Mouse (Mus musculus): ENCODE results near the gene Ccdc175. TPM values are rescaled to one million over a fixed set of nuclear protein-coding genes. Genes with fewer than 3 reads are reported as not detected.

The Ccdc175 gene
- polyA plus RNA-seq, 1 experiment from 2014 or later: not detected

DNA sequence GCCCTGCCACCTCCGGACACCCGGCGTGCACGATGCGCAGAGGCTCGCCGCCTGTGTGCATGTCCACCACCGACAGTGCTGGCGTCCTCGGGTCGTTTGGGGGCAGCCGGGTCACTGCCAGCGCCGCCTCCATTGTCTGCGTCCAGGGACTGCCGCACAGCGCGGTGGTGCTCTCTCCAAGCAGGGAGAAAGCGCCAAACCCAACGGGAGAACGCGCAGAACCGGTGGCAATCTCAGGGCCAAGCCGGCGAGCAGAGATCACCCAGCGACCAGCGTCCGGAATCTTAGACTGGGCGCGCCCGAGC is 99.9 kb downstream of the Ccdc175 start:
- Histone ChIP-seq H3K27ac (ENCODE audit: low read length) (peak overlapping the region; percentile 83), H3K4me1 (replicated peaks; ENCODE audit: control insufficient read depth, insufficient read depth, low read length) (peaks cover 24% of the 10 kb centered on the region), H3K9ac (ENCODE audit: low read length) (peak overlapping the region; percentile 83), H3K4me3 (ENCODE audit: low read length) (peak overlapping the region; percentile 90), H3K9me3 (ENCODE audit: control insufficient read depth, low read length) (no peaks in the 10 kb centered on the region), H3K4me2 (ENCODE audit: low read depth, low read length) (peak overlapping the region; percentile 92), H3K27me3 (ENCODE audit: control insufficient read depth, insufficient read depth, low read depth, low read length) (no peaks in the 10 kb centered on the region), H3K36me3 (ENCODE audit: control insufficient read depth, insufficient read depth, low read length) (no peaks in the 10 kb centered on the region)
- peak; percentile 39; the same call in 1 of the 2 replicates for ATAC-seq (ENCODE audit: low read depth)
- under 1% methylated on average over 31 of the region's 31 CpGs for WGBS

DNA sequence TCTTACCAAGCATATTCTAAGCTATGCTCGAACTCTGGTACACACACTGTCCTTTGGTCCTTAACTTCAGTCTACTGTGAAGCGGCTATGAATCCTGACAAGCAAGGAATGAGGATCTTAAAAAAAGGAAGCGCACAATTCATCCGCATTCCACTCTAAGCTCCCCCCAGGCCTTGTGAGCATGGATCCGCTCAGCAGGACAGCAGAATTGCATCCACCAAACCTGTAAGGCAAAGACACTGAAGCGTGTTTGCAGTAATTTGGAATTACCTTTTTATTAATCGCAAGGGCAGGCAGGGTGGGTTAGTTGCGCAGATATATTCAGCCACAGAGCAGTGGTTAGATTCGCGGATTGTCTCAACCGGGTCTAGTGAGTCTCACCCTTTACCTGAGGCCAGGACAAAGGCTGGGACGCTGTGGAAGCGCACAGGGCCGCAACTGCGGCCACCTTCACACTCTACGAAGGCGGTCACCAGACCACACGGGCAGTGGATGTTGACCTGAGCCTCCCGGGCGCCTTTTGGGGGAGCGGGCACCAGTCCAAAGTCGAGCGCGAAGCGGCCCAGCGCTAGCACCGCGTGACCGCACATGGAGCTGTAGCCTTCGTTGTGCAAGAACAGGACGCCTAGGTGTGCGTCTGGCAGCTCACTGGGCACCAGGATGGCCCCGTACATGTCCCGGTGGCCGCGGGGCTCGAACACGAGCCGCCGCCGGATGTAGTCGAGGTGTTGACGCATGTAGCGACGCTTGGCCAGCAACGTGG is 100.4 kb downstream of the Ccdc175 start:
- peak; percentile 8 for ATAC-seq (ENCODE audit: low read depth)
- no peaks in the 10 kb centered on the region for H3K27me3 ChIP-seq (ENCODE audit: control insufficient read depth, insufficient read depth, low read depth, low read length)
- 4% methylated on average over 46 of the region's 46 CpGs for WGBS
- H3K4me3 ChIP-seq (ENCODE audit: low read length): peak overlapping the region; percentile 90
- peak overlapping the region; percentile 83 for H3K9ac ChIP-seq (ENCODE audit: low read length)
- peak overlapping the region; percentile 92 for H3K4me2 ChIP-seq (ENCODE audit: low read depth, low read length)
- H3K27ac ChIP-seq (ENCODE audit: low read length): peak overlapping the region; percentile 83
- H3K4me1 ChIP-seq (replicated peaks; ENCODE audit: control insufficient read depth, insufficient read depth, low read length): peaks cover 24% of the 10 kb centered on the region
- H3K36me3 ChIP-seq (ENCODE audit: control insufficient read depth, insufficient read depth, low read length): no peaks in the 10 kb centered on the region
- no peaks in the 10 kb centered on the region for H3K9me3 ChIP-seq (ENCODE audit: control insufficient read depth, low read length)

DNA sequence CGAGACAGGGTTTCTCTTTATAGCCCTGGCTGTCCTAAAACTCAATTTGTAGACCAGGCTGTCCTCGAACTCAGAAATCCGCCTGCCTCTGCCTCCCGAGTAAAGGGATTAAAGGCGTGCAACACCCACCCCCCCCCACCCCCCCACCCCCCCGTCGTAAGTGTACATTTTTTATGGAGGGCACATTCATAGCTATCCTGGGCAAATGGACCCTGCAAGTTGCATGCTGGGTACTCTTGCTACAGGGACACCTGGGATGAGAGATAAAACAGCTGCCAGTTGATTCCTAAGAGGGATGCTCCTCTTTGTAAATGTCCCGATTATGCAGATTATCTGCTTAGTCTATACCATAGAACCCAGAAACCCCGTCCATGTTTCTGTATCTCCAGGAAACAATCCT is 101.6 kb downstream of the Ccdc175 start:
- H3K27me3 ChIP-seq (ENCODE audit: control insufficient read depth, insufficient read depth, low read depth, low read length): no peaks in the 10 kb centered on the region
- H3K4me3 ChIP-seq (ENCODE audit: low read length): no peak overlapping the region

DNA sequence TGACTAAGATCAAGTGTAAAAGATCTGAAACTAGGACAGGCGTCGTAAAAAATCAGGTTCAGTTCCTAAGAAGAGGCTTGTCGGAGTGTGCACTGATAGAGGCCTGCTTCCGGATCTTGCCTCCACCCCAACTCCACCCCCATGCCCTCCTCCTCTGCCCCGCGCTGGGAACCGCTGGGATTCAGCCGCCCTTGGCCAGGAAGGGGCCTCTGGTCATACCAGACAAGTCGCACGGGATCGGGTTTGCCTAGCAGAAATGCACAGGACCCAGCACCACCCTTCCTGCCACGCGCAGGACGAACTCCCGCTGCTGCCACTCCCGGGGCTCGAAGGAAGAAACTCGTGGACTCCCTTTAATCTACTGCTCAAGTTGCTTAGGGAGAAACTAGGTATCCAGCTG is 102.5 kb downstream of the Ccdc175 start:
- H3K9ac ChIP-seq (ENCODE audit: low read length): peak overlapping the region; percentile 43; the same call in 1 of the 2 replicates

More for the DNA sequence above, 101.6 kb downstream of the Ccdc175 start:
- Histone ChIP-seq H3K4me1 (replicated peaks; ENCODE audit: control insufficient read depth, insufficient read depth, low read length) (peaks cover 24% of the 10 kb centered on the region), H3K36me3 (ENCODE audit: control insufficient read depth, insufficient read depth, low read length) (no peaks in the 10 kb centered on the region), H3K9me3 (ENCODE audit: control insufficient read depth, low read length) (no peaks in the 10 kb centered on the region), H3K4me2 (ENCODE audit: low read depth, low read length) (no peak overlapping the region), H3K9ac (ENCODE audit: low read length) (no peak overlapping the region), H3K27ac (ENCODE audit: low read length) (no peak overlapping the region)
- whole genome bisulfite sequencing: 76% methylated on average over 9 of the region's 9 CpGs
- ATAC-seq (ENCODE audit: low read depth): no peak

DNA sequence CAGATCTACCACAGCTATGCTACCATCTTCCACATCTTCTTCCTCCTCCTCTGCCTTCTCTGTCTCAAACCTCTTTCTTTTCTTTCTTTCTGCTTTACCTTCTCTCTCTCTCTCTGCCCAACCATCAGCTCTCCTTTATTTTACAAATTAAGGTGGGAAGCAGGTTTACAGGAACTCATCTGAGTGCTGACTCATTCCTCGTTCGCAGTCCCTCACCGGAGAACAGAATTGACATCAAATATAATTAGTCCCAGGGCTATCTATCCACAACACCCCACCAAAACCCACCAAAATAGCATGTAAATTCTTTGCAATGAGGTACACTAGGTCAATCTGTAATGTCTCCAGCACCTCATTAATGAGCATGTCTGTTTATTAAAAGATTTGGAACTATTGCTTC is 102.9 kb downstream of the Ccdc175 start:
- no peaks in the 10 kb centered on the region for H3K9me3 ChIP-seq (ENCODE audit: control insufficient read depth, low read length)
- no peak overlapping the region for H3K4me3 ChIP-seq (ENCODE audit: low read length)
- no peaks in the 10 kb centered on the region for H3K36me3 ChIP-seq (ENCODE audit: control insufficient read depth, insufficient read depth, low read length)

More for the DNA sequence above, 102.5 kb downstream of the Ccdc175 start:
- H3K4me2 ChIP-seq (ENCODE audit: low read depth, low read length): peak overlapping the region; percentile 48
- peak overlapping the region; percentile 22 for H3K4me3 ChIP-seq (ENCODE audit: low read length)
- no peaks in the 10 kb centered on the region for H3K9me3 ChIP-seq (ENCODE audit: control insufficient read depth, low read length)
- ATAC-seq (ENCODE audit: low read depth): no peak
- H3K27me3 ChIP-seq (ENCODE audit: control insufficient read depth, insufficient read depth, low read depth, low read length): no peaks in the 10 kb centered on the region
- peaks cover 17% of the 10 kb centered on the region for H3K4me1 ChIP-seq (replicated peaks; ENCODE audit: control insufficient read depth, insufficient read depth, low read length)
- H3K36me3 ChIP-seq (ENCODE audit: control insufficient read depth, insufficient read depth, low read length): no peaks in the 10 kb centered on the region
- 14% methylated on average over 18 of the region's 18 CpGs for WGBS
- no peak overlapping the region for H3K27ac ChIP-seq (ENCODE audit: low read length)

DNA sequence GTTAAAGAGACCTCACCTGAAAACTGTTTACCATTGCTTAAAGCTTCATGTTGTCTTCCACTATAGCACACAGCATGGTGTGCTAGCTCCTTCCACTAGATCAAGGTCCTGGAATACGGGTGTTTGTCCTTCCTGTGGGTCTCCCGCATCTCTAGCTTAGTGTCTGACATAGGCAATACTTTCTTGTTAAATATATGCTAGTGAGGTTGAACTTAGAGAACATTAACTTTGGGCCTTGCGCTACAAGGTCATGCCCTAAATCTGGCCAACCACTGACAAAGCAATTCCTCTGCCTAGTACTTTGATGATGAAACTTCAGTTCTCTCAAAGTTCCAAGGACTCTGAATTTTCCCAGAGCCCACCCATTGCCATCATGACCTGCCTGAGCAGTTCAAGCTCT is 106.6 kb downstream of the Ccdc175 start:
- Histone ChIP-seq H3K4me1 (replicated peaks; ENCODE audit: control insufficient read depth, insufficient read depth, low read length) (peaks cover 5% of the 10 kb centered on the region), H3K9me3 (ENCODE audit: control insufficient read depth, low read length) (no peaks in the 10 kb centered on the region), H3K4me3 (ENCODE audit: low read length) (no peak overlapping the region), H3K36me3 (ENCODE audit: control insufficient read depth, insufficient read depth, low read length) (0 out of 2 replicates have a peak, but pooled peaks cover 5% of the 10 kb centered on the region), H3K9ac (ENCODE audit: low read length) (no peak overlapping the region), H3K27me3 (ENCODE audit: control insufficient read depth, insufficient read depth, low read depth, low read length) (no peaks in the 10 kb centered on the region), H3K4me2 (ENCODE audit: low read depth, low read length) (no peak overlapping the region), H3K27ac (ENCODE audit: low read length) (no peak overlapping the region)
- 87% methylated on average over 3 of the region's 3 CpGs for WGBS
- no peak for ATAC-seq (ENCODE audit: low read depth)

More for the DNA sequence above, 102.9 kb downstream of the Ccdc175 start:
- H3K4me2 ChIP-seq (ENCODE audit: low read depth, low read length): peak overlapping the region; percentile 48
- H3K4me1 ChIP-seq (replicated peaks; ENCODE audit: control insufficient read depth, insufficient read depth, low read length): peaks cover 15% of the 10 kb centered on the region
- 58% methylated on average over 3 of the region's 3 CpGs for WGBS
- no peak overlapping the region for H3K9ac ChIP-seq (ENCODE audit: low read length)
- no peaks in the 10 kb centered on the region for H3K27me3 ChIP-seq (ENCODE audit: control insufficient read depth, insufficient read depth, low read depth, low read length)
- H3K27ac ChIP-seq (ENCODE audit: low read length): no peak overlapping the region
- ATAC-seq (ENCODE audit: low read depth): no peak

DNA sequence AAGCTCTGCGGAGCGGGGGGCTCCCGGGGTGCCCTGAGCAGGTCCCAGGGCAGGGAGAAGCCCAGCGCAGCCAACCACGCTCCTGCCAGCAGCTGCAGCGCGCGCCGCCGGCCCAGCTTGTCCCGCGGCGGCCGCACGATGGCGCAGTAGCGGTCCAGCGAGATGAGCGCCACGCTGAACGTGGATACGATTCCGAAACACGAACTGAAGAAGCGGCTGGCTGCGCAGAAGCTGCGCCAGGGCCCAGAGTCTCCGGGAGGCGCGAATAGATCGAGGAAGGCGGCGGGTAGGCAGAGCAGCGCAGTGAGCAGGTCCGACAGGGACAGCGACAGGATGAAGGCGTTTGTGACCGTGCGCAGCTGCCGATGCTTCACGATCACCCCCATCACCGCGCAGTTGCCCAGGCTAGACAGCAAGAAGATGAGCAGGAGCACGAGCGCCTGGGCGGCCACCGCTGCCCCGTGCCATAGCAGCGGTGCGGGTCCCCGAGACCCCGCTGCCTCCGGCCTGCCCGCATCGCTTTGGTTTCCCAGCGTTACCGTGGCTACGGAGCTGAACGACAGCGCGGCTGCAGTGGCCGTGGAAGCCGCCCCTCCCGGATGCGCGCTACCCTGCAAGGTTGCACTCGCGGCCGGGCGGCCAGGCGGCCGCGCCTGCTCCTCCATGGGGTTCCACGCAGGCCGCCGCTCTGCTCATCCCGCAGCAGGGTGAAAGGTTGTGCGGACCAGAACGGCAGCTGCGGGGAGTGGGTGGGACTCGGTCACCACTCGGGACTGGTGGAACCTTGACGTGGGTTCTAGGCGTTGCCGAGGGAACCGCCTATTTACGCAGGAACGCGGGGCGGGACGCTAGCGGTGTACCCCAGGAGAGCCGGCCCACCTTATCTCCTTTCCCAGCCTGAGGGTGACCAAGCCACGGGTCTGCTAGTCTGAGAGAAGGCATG is 114.2 kb downstream of the Ccdc175 start, which contains the start of gene Gpr135:
Gene Gpr135, minus strand, starts transcription at position 799 of the 943 bp plus-strand sequence.
- H3K4me2 ChIP-seq (ENCODE audit: low read depth, low read length): peak within 1 kb of the TSS; percentile 99
- 0 out of 2 replicates have a peak, but pooled peaks cover 4% of the 10 kb centered on the region for H3K36me3 ChIP-seq (ENCODE audit: control insufficient read depth, insufficient read depth, low read length)
- peaks cover 4% of the 10 kb centered on the region; the same call in 1 of the 2 replicates for H3K4me1 ChIP-seq (replicated peaks; ENCODE audit: control insufficient read depth, insufficient read depth, low read length)
- H3K27me3 ChIP-seq (ENCODE audit: control insufficient read depth, insufficient read depth, low read depth, low read length): peaks cover 12% of the 10 kb centered on the region
- no peaks in the 10 kb centered on the region for H3K9me3 ChIP-seq (ENCODE audit: control insufficient read depth, low read length)
- 1% methylated on average over 91 of the region's 94 CpGs for WGBS
- peak within 1 kb of the TSS; percentile 68 for H3K9ac ChIP-seq (ENCODE audit: low read length)
- H3K27ac ChIP-seq (ENCODE audit: low read length): no peak within 1 kb of the TSS
- peak; percentile 93 for ATAC-seq (ENCODE audit: low read depth)
- peak within 1 kb of the TSS; percentile 74 for H3K4me3 ChIP-seq (ENCODE audit: low read length)

- WGBS: 5% methylated on average over 40 of the region's 40 CpGs
These were observed 115.1 kb downstream of the Ccdc175 start for GRCm38 (mm10) chr12:72069626-72070326.

More at GRCm38 (mm10) chr12:72069626-72070326, 115.1 kb downstream of the Ccdc175 start:
- peak; percentile 76 for ATAC-seq (ENCODE audit: low read depth)
- Histone ChIP-seq H3K4me1 (replicated peaks; ENCODE audit: control insufficient read depth, insufficient read depth, low read length) (peaks cover 4% of the 10 kb centered on the region; the same call in 1 of the 2 replicates), H3K27ac (ENCODE audit: low read length) (no peak overlapping the region), H3K27me3 (ENCODE audit: control insufficient read depth, insufficient read depth, low read depth, low read length) (peaks cover 12% of the 10 kb centered on the region), H3K4me2 (ENCODE audit: low read depth, low read length) (peak overlapping the region; percentile 99), H3K4me3 (ENCODE audit: low read length) (peak overlapping the region; percentile 74), H3K36me3 (ENCODE audit: control insufficient read depth, insufficient read depth, low read length) (0 out of 2 replicates have a peak, but pooled peaks cover 3% of the 10 kb centered on the region), H3K9ac (ENCODE audit: low read length) (peak overlapping the region; percentile 2; the same call in 1 of the 2 replicates), H3K9me3 (ENCODE audit: control insufficient read depth, low read length) (no peaks in the 10 kb centered on the region)

Data from lung, embryonic 16.5 days (tissue).